Mouse (Mus musculus) kidney, embryonic 15.5 days (tissue): ENCODE results near the gene Cited2. TPM values are rescaled to one million over a fixed set of nuclear protein-coding genes. Genes with fewer than 3 reads are reported as not detected.

Experiments
- ATAC-seq: fragments of 200-750 bp; cut with Nextera tagmentation; replicated peaks from 2 replicates; pipeline ENCODE4 v1.8.0; 2017; ENCODE audit warnings: moderate TSS enrichment; ENCODE audit not compliant: low FRiP score
- H3K27ac ChIP-seq: fragments of 300-500 bp; sonication (generic); 2 replicates; pipeline ENCODE4 v1.5.1; 2015; ENCODE audit warnings: mild to moderate bottlenecking, inconsistent platforms
- H3K27me3 ChIP-seq: fragments of 300-500 bp; sonication (generic); 2 replicates; pipeline ENCODE4 v1.6.1; 2015; ENCODE audit warnings: inconsistent platforms
- H3K36me3 ChIP-seq: fragments of 300-500 bp; sonication (generic); 2 replicates; pipeline ENCODE4 v1.6.1; 2015; ENCODE audit warnings: inconsistent platforms
- H3K4me1 ChIP-seq: fragments of 300-500 bp; sonication (generic); 2 replicates; pipeline ENCODE4 v1.6.1; 2015; ENCODE audit warnings: inconsistent platforms
- H3K4me2 ChIP-seq: fragments of 300-500 bp; sonication (generic); 2 replicates; pipeline ENCODE4 v1.6.1; 2015; ENCODE audit warnings: moderate library complexity, mild to moderate bottlenecking, inconsistent platforms
- H3K4me3 ChIP-seq: fragments of 300-500 bp; sonication (generic); replicated peaks from 2 replicates; pipeline ENCODE4 v1.5.1; 2015; ENCODE audit warnings: mild to moderate bottlenecking, inconsistent platforms
- H3K9ac ChIP-seq: fragments of 300-500 bp; sonication (generic); 2 replicates; pipeline ENCODE4 v1.6.1; 2015; ENCODE audit warnings: mild to moderate bottlenecking, inconsistent platforms
- H3K9me3 ChIP-seq: fragments of 300-500 bp; sonication (generic); replicated peaks from 2 replicates; pipeline ENCODE4 v1.6.1; 2016; ENCODE audit warnings: inconsistent platforms
- WGBS: fragments of 180-500 bp; shearing (Covaris S2); methylation state at CpG from one replicate; pipeline ENCODE4 v1.1.7; 2015; ENCODE audit warnings: mixed read lengths; 5-methylcytosine and 5-hydroxymethylcytosine counted together
- polyA plus RNA-seq: library from polyadenylated mRNA; unstranded; fragments of >200 nt; fragmentation: Nextera tagmentation; extraction: Ambion mirVana; gene quantifications from 2 replicates; pipeline ENCODE4 v1.2.1, GENCODE M21; 2015

Gene Cited2
- polyA plus RNA-seq, 1 experiment from 2014 or later = 77.4 TPM

DNA sequence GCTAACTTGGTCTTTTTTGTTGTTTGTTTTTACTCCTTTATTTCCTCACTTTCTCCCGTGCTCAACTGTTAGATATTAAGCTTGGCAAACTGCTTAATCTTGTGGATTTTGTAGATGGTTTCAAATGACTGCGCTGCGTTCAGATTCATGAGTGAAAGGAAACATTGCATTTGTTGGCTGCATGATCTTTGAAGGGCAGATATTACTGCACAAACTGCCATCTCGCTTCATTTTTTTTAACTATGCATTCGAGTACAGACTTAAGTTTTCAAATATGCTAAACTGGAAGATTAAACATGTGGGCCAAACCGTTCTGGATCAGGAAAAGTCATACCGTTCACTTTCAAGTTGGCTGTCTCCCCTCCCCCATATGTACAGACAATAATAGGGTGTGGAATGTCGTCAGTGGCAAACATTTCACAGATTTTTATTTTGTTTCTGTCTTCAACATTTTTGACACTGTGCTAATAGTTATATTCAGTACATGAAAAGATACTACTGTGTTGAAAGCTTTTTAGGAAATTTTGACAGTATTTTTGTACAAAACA is 2.1 kb downstream of the Cited2 start:
- no peak overlapping the region for H3K27ac ChIP-seq
- WGBS = 14% methylated on average over 8 of the region's 8 CpGs

DNA sequence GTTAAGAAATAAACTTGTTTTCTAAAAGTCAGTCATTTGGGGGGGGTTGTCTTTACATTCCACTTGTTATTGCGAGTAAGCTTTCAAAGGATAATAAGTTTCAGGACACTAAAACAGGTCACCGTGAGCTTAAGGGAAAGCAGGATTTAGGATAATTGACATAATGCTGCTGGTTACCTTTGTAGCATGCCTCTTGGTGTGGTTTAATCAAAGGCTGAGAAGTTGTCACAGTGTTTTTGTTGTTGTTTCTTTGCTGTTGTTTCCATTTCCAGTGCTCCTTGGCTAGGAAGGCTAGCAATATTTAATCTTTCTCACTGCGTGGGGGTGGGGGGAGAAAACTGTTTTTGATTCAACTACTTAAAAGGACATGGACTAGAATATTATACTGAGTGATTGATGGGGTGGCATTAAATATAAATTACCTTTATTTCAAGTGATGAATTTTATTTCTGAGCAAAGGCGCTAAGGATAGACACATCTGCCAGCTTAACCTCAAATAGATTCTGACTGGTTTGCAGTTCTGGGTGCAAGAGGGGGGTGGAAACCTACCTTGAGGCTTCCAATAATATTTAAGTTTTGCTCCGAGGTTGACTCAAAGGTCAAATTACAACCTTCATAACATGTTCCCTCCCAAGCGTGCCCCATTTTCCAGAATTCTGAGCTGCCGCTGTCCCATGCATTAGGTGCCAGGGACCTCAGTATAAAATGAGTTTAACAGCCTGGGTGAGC is 2.8 kb downstream of the Cited2 start:
- no peak for ATAC-seq
- Histone ChIP-seq H3K4me1 (peaks cover 47% of the 10 kb centered on the region), H3K9me3 (no peaks in the 10 kb centered on the region), H3K9ac (0 out of 2 replicates have a peak overlapping the region, but pooled peaks have one; percentile 32), H3K27me3 (no peaks in the 10 kb centered on the region), H3K36me3 (peaks cover 4% of the 10 kb centered on the region; the same call in 1 of the 2 replicates), H3K27ac (peak overlapping the region; percentile 82), H3K4me3 (peak overlapping the region; percentile 89), H3K4me2 (peak overlapping the region; percentile 81)
- 36% methylated on average over 7 of the region's 7 CpGs for WGBS

More for the DNA sequence above, 2.1 kb downstream of the Cited2 start:
- no peaks in the 10 kb centered on the region for H3K9me3 ChIP-seq
- peaks cover 4% of the 10 kb centered on the region; the same call in 1 of the 2 replicates for H3K36me3 ChIP-seq
- H3K4me1 ChIP-seq = peaks cover 48% of the 10 kb centered on the region
- no peak for ATAC-seq
- peak overlapping the region; percentile 89 for H3K4me3 ChIP-seq
- H3K4me2 ChIP-seq = peak overlapping the region; percentile 81
- H3K27me3 ChIP-seq = 0 out of 2 replicates have a peak, but pooled peaks cover 3% of the 10 kb centered on the region
- H3K9ac ChIP-seq = peak overlapping the region; percentile 96

DNA sequence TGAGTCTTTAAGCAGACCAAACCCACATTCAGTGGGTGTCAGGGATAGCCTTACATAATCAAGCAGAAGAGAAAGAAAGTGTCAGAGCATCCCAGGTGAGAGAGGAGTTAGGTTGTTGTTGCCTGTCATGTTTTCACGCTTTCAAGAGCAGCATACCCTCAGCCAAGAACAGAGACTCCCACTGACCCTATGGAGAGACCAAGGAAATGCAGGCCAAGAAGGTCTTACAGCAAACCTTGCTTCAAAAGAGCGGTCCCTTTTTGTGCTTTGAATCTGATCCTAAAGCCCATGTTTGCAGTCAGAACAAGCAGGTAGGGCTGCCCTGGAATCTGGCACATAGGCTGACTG is 3.3 kb downstream of the Cited2 start:
- H3K27me3 ChIP-seq = no peaks in the 10 kb centered on the region
- peak overlapping the region; percentile 89 for H3K4me3 ChIP-seq
- peak overlapping the region; percentile 82 for H3K27ac ChIP-seq
- 0 out of 2 replicates have a peak overlapping the region, but pooled peaks have one; percentile 32 for H3K9ac ChIP-seq
- peak overlapping the region; percentile 81 for H3K4me2 ChIP-seq
- peaks cover 43% of the 10 kb centered on the region for H3K4me1 ChIP-seq
- no peak for ATAC-seq
- H3K36me3 ChIP-seq = peaks cover 4% of the 10 kb centered on the region; the same call in 1 of the 2 replicates
- H3K9me3 ChIP-seq = no peaks in the 10 kb centered on the region
- WGBS = 36% methylated on average over 2 of the region's 2 CpGs

DNA sequence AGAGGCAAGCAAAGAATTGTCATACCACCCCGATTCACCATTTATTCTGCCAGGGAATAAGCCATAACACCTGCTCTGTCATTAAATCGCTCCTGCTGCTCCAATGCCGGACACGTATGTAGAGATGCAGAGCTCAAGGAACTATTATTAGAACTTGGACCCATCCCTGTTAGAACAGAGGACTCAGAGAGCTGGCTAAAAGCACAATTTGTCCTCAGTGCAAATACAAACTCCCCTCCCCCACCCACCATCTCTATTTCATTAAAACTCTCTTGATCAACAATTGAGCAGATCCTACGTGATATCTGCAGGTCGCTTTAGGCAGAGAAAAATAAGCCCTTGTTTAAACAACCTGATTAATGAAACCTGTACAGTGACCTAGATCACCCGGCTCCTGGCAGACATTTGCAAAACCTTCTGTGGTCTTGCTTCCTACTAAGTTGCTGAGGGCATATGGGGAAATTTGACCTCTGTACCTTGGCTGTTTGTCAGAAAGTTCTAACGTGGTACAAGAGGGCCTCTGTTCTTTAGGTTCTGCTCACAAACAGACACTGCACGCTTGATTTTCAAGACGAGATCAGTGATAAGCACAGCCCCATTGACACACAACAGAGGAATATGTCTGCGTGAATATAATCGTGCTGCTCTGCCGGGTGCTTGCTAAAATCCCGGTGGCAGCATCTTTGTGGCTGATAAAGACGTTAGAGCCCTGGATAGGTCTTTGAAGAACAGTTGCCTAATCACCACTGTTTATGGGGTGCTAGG is 4.3 kb downstream of the Cited2 start:
- peak overlapping the region; percentile 81 for H3K4me2 ChIP-seq
- H3K4me1 ChIP-seq = peaks cover 40% of the 10 kb centered on the region
- no peak for ATAC-seq
- H3K9me3 ChIP-seq = no peaks in the 10 kb centered on the region
- H3K4me3 ChIP-seq = peak overlapping the region; percentile 10
- no peak overlapping the region for H3K9ac ChIP-seq
- no peaks in the 10 kb centered on the region for H3K27me3 ChIP-seq
- peak overlapping the region; percentile 82 for H3K27ac ChIP-seq
- H3K36me3 ChIP-seq = peaks cover 4% of the 10 kb centered on the region; the same call in 1 of the 2 replicates
- WGBS = 10% methylated on average over 15 of the region's 15 CpGs

DNA sequence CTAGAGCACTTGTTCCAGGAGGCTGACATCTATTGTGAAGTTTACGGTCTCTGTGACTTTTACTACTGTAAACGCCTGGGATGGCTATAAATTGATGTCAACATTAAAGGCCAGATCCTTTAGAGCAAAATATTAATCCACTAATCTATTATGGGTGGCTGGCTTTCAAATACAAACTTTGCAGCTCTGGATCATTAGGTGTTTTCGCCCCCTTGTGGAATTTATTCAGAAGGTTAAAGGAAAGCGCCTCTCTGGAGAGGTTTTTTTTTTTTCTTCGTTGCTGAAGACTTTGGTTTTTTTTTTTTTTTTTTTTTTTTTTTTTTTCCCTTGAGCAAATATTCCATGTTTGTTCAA is 4.9 kb downstream of the Cited2 start:
- peak; percentile 7; the same call in 1 of the 2 replicates for ATAC-seq
- no peaks in the 10 kb centered on the region for H3K27me3 ChIP-seq
- peaks cover 40% of the 10 kb centered on the region for H3K4me1 ChIP-seq
- peak overlapping the region; percentile 10; the same call in 1 of the 2 replicates for H3K4me3 ChIP-seq
- peak overlapping the region; percentile 82 for H3K27ac ChIP-seq
- H3K4me2 ChIP-seq = peak overlapping the region; percentile 81
- H3K9ac ChIP-seq = no peak overlapping the region
- H3K36me3 ChIP-seq = peaks cover 4% of the 10 kb centered on the region; the same call in 1 of the 2 replicates
- WGBS = under 1% methylated on average over 5 of the region's 5 CpGs
- no peaks in the 10 kb centered on the region for H3K9me3 ChIP-seq

DNA sequence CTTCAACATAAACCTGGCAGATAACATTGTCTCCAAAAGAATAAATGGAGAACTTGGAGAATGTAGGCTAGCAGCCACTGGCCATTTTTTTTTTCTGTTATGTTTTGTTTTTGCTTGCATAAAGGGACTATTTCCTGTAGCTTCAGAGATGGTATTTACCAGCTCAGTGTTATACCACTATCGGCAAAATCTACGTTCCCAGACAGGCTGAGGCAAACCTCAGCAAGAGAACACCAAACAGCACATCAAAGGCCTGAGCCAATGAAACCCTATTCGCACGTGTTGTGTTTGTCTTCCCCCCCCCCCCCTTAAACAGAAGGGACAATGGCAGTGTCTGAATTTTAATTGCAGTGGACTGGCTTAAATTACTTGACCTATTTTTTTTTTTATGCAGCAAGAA is 5.7 kb downstream of the Cited2 start:
- Histone ChIP-seq H3K4me1 (peaks cover 40% of the 10 kb centered on the region), H3K4me2 (no peak overlapping the region), H3K9me3 (no peaks in the 10 kb centered on the region), H3K27ac (no peak overlapping the region), H3K36me3 (peaks cover 4% of the 10 kb centered on the region; the same call in 1 of the 2 replicates), H3K4me3 (no peak overlapping the region), H3K9ac (no peak overlapping the region), H3K27me3 (no peaks in the 10 kb centered on the region)
- ATAC-seq = no peak
- WGBS = 15% methylated on average over 4 of the region's 4 CpGs

DNA sequence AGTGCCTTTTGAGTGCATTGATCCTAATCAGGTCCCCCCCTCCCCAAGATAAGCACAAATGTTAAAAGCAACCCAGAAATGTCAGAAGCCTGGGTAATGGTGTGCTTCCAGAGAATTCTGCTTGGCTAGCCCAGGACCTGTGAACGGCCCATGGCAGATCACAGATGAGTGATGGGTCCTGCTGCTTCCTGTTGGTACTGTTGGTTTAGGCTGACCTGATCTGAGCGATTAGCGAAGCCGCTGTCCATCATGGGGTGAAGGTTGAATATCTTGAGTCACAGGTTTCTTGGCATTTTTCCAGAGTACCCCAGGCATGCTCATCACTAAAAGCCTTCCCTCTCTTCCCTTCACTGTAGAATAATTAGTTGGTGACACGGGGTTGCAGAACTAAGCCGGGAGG is 6.5 kb downstream of the Cited2 start:
- WGBS = 43% methylated on average over 6 of the region's 6 CpGs
- H3K36me3 ChIP-seq = peaks cover 4% of the 10 kb centered on the region; the same call in 1 of the 2 replicates
- no peak overlapping the region for H3K27ac ChIP-seq
- no peak overlapping the region for H3K4me2 ChIP-seq
- no peak overlapping the region for H3K9ac ChIP-seq
- no peak overlapping the region for H3K4me3 ChIP-seq
- no peaks in the 10 kb centered on the region for H3K9me3 ChIP-seq
- H3K27me3 ChIP-seq = no peaks in the 10 kb centered on the region
- ATAC-seq = no peak
- peaks cover 40% of the 10 kb centered on the region for H3K4me1 ChIP-seq

DNA sequence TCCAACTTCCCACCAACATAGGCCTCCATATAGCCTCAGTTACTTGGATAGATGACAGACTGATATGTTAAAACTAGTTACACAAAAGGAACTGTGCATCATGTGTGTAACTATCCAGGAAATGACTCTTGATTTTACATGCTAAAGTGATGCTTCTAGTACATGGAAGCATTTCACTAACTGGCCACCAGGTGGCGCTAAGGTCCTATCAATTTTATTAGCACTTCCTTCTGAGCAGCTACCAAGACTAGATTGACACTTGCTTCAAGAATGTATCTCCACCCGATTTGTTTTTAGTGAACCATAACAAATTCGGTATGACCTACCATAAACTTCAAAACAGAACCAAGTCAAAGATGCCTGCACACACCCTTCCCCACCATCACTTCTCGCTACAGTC is 10.0 kb downstream of the Cited2 start:
- ATAC-seq = no peak

DNA sequence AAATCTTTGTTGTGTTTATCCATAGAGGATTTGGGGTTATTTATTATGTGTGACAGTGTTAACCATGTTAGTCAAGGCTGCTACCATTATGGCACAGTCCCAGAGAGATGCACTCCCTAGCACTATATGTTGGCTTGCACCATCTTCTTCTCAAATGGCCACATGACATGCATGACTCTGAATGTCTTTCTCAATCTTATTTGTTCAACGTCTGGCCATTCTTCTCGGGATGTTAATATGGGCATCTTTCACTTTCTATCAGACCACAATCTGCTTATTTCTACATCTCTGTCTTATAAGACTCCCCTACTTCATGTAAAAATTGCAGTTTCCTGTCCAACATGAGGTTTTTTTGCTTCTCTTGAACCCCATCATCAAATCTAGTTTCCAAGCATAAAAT is 19.6 kb downstream of the Cited2 start:
- Histone ChIP-seq H3K27me3 (no peaks in the 10 kb centered on the region), H3K9ac (no peak overlapping the region), H3K27ac (no peak overlapping the region), H3K9me3 (no peaks in the 10 kb centered on the region), H3K36me3 (no peaks in the 10 kb centered on the region), H3K4me1 (no peaks in the 10 kb centered on the region), H3K4me3 (no peak overlapping the region), H3K4me2 (no peak overlapping the region)
- 96% methylated on average over 2 of the region's 2 CpGs for WGBS
- ATAC-seq = no peak

More for the DNA sequence above, 10.0 kb downstream of the Cited2 start:
- Histone ChIP-seq H3K36me3 (no peaks in the 10 kb centered on the region), H3K27me3 (no peaks in the 10 kb centered on the region), H3K4me1 (peaks cover 13% of the 10 kb centered on the region), H3K27ac (no peak overlapping the region), H3K4me2 (no peak overlapping the region), H3K9me3 (no peaks in the 10 kb centered on the region), H3K4me3 (no peak overlapping the region), H3K9ac (no peak overlapping the region)
- WGBS = 18% methylated on average over 4 of the region's 4 CpGs

DNA sequence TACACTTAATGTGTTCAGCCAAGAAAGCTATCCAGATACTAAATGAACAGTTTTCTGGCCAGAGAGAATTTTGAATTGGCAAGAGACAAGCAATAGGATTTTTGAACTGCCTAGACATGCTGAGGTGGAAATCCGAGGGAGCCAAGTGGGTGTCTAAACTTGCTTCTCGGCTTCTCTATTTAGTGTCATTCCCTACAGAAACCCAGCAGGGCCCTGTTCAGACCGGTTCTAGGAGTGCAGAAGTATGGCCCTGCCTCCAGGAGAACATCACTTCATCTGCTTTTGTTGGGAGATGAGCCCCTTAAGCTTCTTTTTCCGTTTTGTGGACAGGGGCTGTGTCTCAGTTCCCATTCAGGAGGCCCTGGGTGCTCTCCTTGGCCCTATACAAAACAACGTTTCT is 29.5 kb downstream of the Cited2 start:
- ATAC-seq = no peak
- no peaks in the 10 kb centered on the region for H3K36me3 ChIP-seq
- H3K27me3 ChIP-seq = no peaks in the 10 kb centered on the region
- no peak overlapping the region for H3K27ac ChIP-seq
- H3K4me3 ChIP-seq = no peak overlapping the region
- H3K9ac ChIP-seq = no peak overlapping the region
- 84% methylated on average over 5 of the region's 5 CpGs for WGBS
- H3K4me2 ChIP-seq = no peak overlapping the region
- no peaks in the 10 kb centered on the region for H3K9me3 ChIP-seq
- no peaks in the 10 kb centered on the region for H3K4me1 ChIP-seq

DNA sequence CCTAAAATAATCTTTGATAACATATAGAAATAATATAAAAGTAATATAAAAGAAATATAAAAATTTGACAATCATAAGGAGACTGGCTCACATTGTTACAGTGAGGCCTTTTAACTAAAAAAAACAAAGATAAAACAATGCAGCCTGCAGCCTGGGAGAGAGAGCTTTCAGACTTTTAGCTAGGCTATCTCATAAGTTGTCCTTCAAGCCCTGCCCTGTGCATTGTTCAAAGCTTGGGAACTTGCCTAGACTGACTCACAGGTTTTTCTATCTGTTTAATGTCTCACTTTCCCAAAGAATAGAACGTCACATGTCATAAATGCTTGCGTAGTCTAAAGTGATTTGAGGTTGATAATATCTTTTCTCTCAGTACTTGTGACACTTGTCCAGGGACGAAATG is 36.8 kb downstream of the Cited2 start:
- no peaks in the 10 kb centered on the region for H3K4me1 ChIP-seq
- no peaks in the 10 kb centered on the region for H3K36me3 ChIP-seq
- 79% methylated on average over 3 of the region's 3 CpGs for WGBS
- no peak overlapping the region for H3K9ac ChIP-seq
- no peak overlapping the region for H3K4me3 ChIP-seq
- H3K27me3 ChIP-seq = no peaks in the 10 kb centered on the region
- no peak overlapping the region for H3K27ac ChIP-seq
- no peak overlapping the region for H3K4me2 ChIP-seq
- no peak for ATAC-seq
- no peaks in the 10 kb centered on the region for H3K9me3 ChIP-seq
